Mouse (Mus musculus): Measurements from ENCODE around the gene Pnpla7. TPM values are rescaled to one million over a fixed set of nuclear protein-coding genes. Genes with fewer than 3 reads are reported as not detected.

Pnpla7 gene
- total and polyA plus RNA-seq, 2 experiments from 2014 or later = 3.1 to 5.0 TPM

- H3K27ac ChIP-seq (ENCODE audit: low read depth, low read length) = no peak overlapping the region
- ATAC-seq = peak; percentile 77
- DNase-seq = peak; percentile 16
Observed at GRCm38 (mm10) chr2:25099703-25100102, 123.9 kb downstream of the Pnpla7 start.

More at GRCm38 (mm10) chr2:25099703-25100102, 123.9 kb downstream of the Pnpla7 start:
- no peaks in the 10 kb centered on the region for H3K9me3 ChIP-seq (ENCODE audit: low read length)
- H3K27me3 ChIP-seq (ENCODE audit: insufficient read depth, low read length) = 0 out of 2 replicates have a peak, but pooled peaks cover 2% of the 10 kb centered on the region
- TF ChIP-seq CTCF (IDR thresholded peaks at IDR 0.05; ENCODE audit: low read depth) = no peak
- H3K9ac ChIP-seq = no peak overlapping the region
- H3K4me3 ChIP-seq (ENCODE audit: low read depth, low read length) = no peak overlapping the region
- no peaks in the 10 kb centered on the region for H3K4me1 ChIP-seq (ENCODE audit: insufficient read depth)
- WGBS = 37% methylated on average over 3 of the region's 3 CpGs
- H3K36me3 ChIP-seq (ENCODE audit: insufficient read depth) = no peaks in the 10 kb centered on the region
- H3K4me2 ChIP-seq (ENCODE audit: low read depth) = no peak overlapping the region

Small RNAs within 50 kb of the gene (microRNA-seq; reads per million reads assigned to microRNA genes)
- 0 reads per million in 2 experiments for gene Gm22875
- gene Gm24328 = 0 reads per million in 2 experiments
- 0 to 0.24 reads per million in 2 experiments for gene Mir7664

Other genes starting within 250 kb of the Pnpla7 start
- 40.4 and 41.7 TPM in 2 replicates for gene Cacna1b, start 212.9 kb upstream of the Pnpla7 start, total RNA-seq (2014; rRNA removed)
- gene Cacna1b, start 212.9 kb upstream of the Pnpla7 start, polyA plus RNA-seq (2015; fragmentation: Nextera tagmentation; extraction: Ambion mirVana) = 4.1 and 7.9 TPM in 2 replicates
- 72.4 and 89.4 TPM in 2 replicates for gene Ehmt1, start 56.4 kb upstream of the Pnpla7 start, total RNA-seq (2014; rRNA removed)
- 44.2 and 72.1 TPM in 2 replicates for gene Ehmt1, start 56.4 kb upstream of the Pnpla7 start, polyA plus RNA-seq (2015; fragmentation: Nextera tagmentation; extraction: Ambion mirVana)
- 44.3 and 44.4 TPM in 2 replicates for gene Arrdc1, start 40.8 kb upstream of the Pnpla7 start, total RNA-seq (2014; rRNA removed)
- 35.3 and 37.8 TPM in 2 replicates for gene Arrdc1, start 40.8 kb upstream of the Pnpla7 start, polyA plus RNA-seq (2015; fragmentation: Nextera tagmentation; extraction: Ambion mirVana)
- 34.9 and 39.9 TPM in 2 replicates for gene Zmynd19, start 26.2 kb upstream of the Pnpla7 start, total RNA-seq (2014; rRNA removed)
- 19.2 and 21.9 TPM in 2 replicates for gene Zmynd19, start 26.2 kb upstream of the Pnpla7 start, polyA plus RNA-seq (2015; fragmentation: Nextera tagmentation; extraction: Ambion mirVana)
- gene Dph7, start 13.6 kb upstream of the Pnpla7 start, total RNA-seq (2014; rRNA removed) = 42.9 and 54.0 TPM in 2 replicates
- 40.8 and 45.1 TPM in 2 replicates for gene Dph7, start 13.6 kb upstream of the Pnpla7 start, polyA plus RNA-seq (2015; fragmentation: Nextera tagmentation; extraction: Ambion mirVana)
- 79.4 and 123 TPM in 2 replicates for gene Mrpl41, start 935 bp upstream of the Pnpla7 start, total RNA-seq (2014; rRNA removed)
- gene Mrpl41, start 935 bp upstream of the Pnpla7 start, polyA plus RNA-seq (2015; fragmentation: Nextera tagmentation; extraction: Ambion mirVana) = 174 and 203 TPM in 2 replicates
- 285 and 329 TPM in 2 replicates for gene Nsmf, start 78.3 kb downstream of the Pnpla7 start, total RNA-seq (2014; rRNA removed)
- 258 and 262 TPM in 2 replicates for gene Nsmf, start 78.3 kb downstream of the Pnpla7 start, polyA plus RNA-seq (2015; fragmentation: Nextera tagmentation; extraction: Ambion mirVana)
- not detected in 2 replicates for gene Entpd8, start 104.3 kb downstream of the Pnpla7 start, total RNA-seq (2014; rRNA removed)
- not detected in 2 replicates for gene Entpd8, start 104.3 kb downstream of the Pnpla7 start, polyA plus RNA-seq (2015; fragmentation: Nextera tagmentation; extraction: Ambion mirVana)
- gene Noxa1, start 119.1 kb downstream of the Pnpla7 start, total RNA-seq (2014; rRNA removed) = not detected in 2 replicates
- gene Noxa1, start 119.1 kb downstream of the Pnpla7 start, polyA plus RNA-seq (2015; fragmentation: Nextera tagmentation; extraction: Ambion mirVana) = not detected in 2 replicates
- gene Nrarp, start 204.7 kb downstream of the Pnpla7 start, total RNA-seq (2014; rRNA removed) = 38.2 and 40.0 TPM in 2 replicates
- 17.0 and 17.8 TPM in 2 replicates for gene Nrarp, start 204.7 kb downstream of the Pnpla7 start, polyA plus RNA-seq (2015; fragmentation: Nextera tagmentation; extraction: Ambion mirVana)
- gene Tor4a, start 220.9 kb downstream of the Pnpla7 start, total RNA-seq (2014; rRNA removed) = 1.7 and 3.3 TPM in 2 replicates
- 0.92 and 1.2 TPM in 2 replicates for gene Tor4a, start 220.9 kb downstream of the Pnpla7 start, polyA plus RNA-seq (2015; fragmentation: Nextera tagmentation; extraction: Ambion mirVana)
- gene Nelfb, start 235.5 kb downstream of the Pnpla7 start, total RNA-seq (2014; rRNA removed) = 94.6 and 115 TPM in 2 replicates
- gene Nelfb, start 235.5 kb downstream of the Pnpla7 start, polyA plus RNA-seq (2015; fragmentation: Nextera tagmentation; extraction: Ambion mirVana) = 57.1 and 76.1 TPM in 2 replicates
- not detected in 2 replicates for gene Stpg3, start 238.6 kb downstream of the Pnpla7 start, total RNA-seq (2014; rRNA removed)
- gene Stpg3, start 238.6 kb downstream of the Pnpla7 start, polyA plus RNA-seq (2015; fragmentation: Nextera tagmentation; extraction: Ambion mirVana) = not detected in 2 replicates
- gene Fam166a, start 242.7 kb downstream of the Pnpla7 start, total RNA-seq (2014; rRNA removed) = not detected in 2 replicates
- 0.94 TPM in 1 of 2 replicates, not detected in the other for gene Fam166a, start 242.7 kb downstream of the Pnpla7 start, polyA plus RNA-seq (2015; fragmentation: Nextera tagmentation; extraction: Ambion mirVana)
- gene Tubb4b, start 248.7 kb downstream of the Pnpla7 start, total RNA-seq (2014; rRNA removed) = 553 and 579 TPM in 2 replicates
- 382 and 469 TPM in 2 replicates for gene Tubb4b, start 248.7 kb downstream of the Pnpla7 start, polyA plus RNA-seq (2015; fragmentation: Nextera tagmentation; extraction: Ambion mirVana)